Mouse (Mus musculus): ENCODE measurements at regions not wholly inside any gene's neighbourhood (a gene's known extent, or its start where the extent isn't known, plus 50 kb on each side); places are given as distances from the start of the nearest gene placed in this dataset.
"Not testable (repeated sequence)": the region's sequence is repeated elsewhere in the genome, so short reads cannot be mapped to it uniquely, and the experiment has no call there.

GRCm38 (mm10) chr17:4889577-4889976, 104.6 kb upstream of the Arid1b start:
- H3K9ac ChIP-seq (ENCODE audit: low read length): no peak overlapping the region

GRCm38 (mm10) chr17:4890131-4890530, 104.0 kb upstream of the Arid1b start:
- H3K4me2 ChIP-seq (replicated peaks; ENCODE audit: low read depth): no peak overlapping the region
- H3K9me3 ChIP-seq (ENCODE audit: control insufficient read depth, low read length): no peaks in the 10 kb centered on the region
- H3K4me1 ChIP-seq (replicated peaks; ENCODE audit: control insufficient read depth, insufficient read depth): no peaks in the 10 kb centered on the region
- DNase-seq (ENCODE audit: low spot score) (peak; percentile 9), ATAC-seq (ENCODE audit: low FRiP score, low TSS enrichment) (no peak)
- WGBS: 93% methylated on average over 1 of the region's 1 CpGs
- H3K4me3 ChIP-seq (ENCODE audit: low read depth, low read length): no peak overlapping the region
- TF ChIP-seq EP300 (optimal IDR thresholded peaks at IDR 0.05): no peak
- no peaks in the 10 kb centered on the region for H3K27me3 ChIP-seq (ENCODE audit: control insufficient read depth, insufficient read depth, low read length)
- H3K27ac ChIP-seq (replicated peaks): no peak overlapping the region
- H3K36me3 ChIP-seq (ENCODE audit: control insufficient read depth, insufficient read depth, low read length): no peaks in the 10 kb centered on the region
- no peak overlapping the region for H3K9ac ChIP-seq (ENCODE audit: low read length)

More at GRCm38 (mm10) chr17:4889577-4889976, 104.6 kb upstream of the Arid1b start:
- peak; percentile 22 for DNase-seq (ENCODE audit: low spot score)
- TF ChIP-seq CTCF (IDR thresholded peaks at IDR 0.05; ENCODE audit: low read depth): peak; percentile 48
- TF ChIP-seq EP300 (optimal IDR thresholded peaks at IDR 0.05): no peak
- no peaks in the 10 kb centered on the region for H3K4me1 ChIP-seq (replicated peaks; ENCODE audit: control insufficient read depth, insufficient read depth)
- H3K27ac ChIP-seq (replicated peaks): no peak overlapping the region
- H3K4me3 ChIP-seq (ENCODE audit: low read depth, low read length): no peak overlapping the region
- no peak for ATAC-seq (ENCODE audit: low FRiP score, low TSS enrichment)
- 63% methylated on average over 2 of the region's 2 CpGs for WGBS
- H3K27me3 ChIP-seq (ENCODE audit: control insufficient read depth, insufficient read depth, low read length): no peaks in the 10 kb centered on the region
- no peaks in the 10 kb centered on the region for H3K9me3 ChIP-seq (ENCODE audit: control insufficient read depth, low read length)
- H3K4me2 ChIP-seq (replicated peaks; ENCODE audit: low read depth): no peak overlapping the region
- no peaks in the 10 kb centered on the region for H3K36me3 ChIP-seq (ENCODE audit: control insufficient read depth, insufficient read depth, low read length)

GRCm38 (mm10) chr17:4891576-4891975, 102.6 kb upstream of the Arid1b start:
- no peaks in the 10 kb centered on the region for H3K27me3 ChIP-seq (ENCODE audit: control insufficient read depth, insufficient read depth, low read length)

GRCm38 (mm10) chr17:4894756-4895330, 99.3 kb upstream of the Arid1b start:
- H3K4me1 ChIP-seq (replicated peaks; ENCODE audit: control insufficient read depth, insufficient read depth); H3K4me2 ChIP-seq (replicated peaks; ENCODE audit: low read depth); ATAC-seq (ENCODE audit: low FRiP score, low TSS enrichment); H3K9me3 ChIP-seq (ENCODE audit: control insufficient read depth, low read length); H3K36me3 ChIP-seq (ENCODE audit: control insufficient read depth, insufficient read depth, low read length); H3K9ac ChIP-seq (ENCODE audit: low read length); DNase-seq (ENCODE audit: low spot score); H3K4me3 ChIP-seq (ENCODE audit: low read depth, low read length); H3K27ac ChIP-seq (replicated peaks); H3K27me3 ChIP-seq (ENCODE audit: control insufficient read depth, insufficient read depth, low read length): not testable (repeated sequence)
- 89% methylated on average over 10 of the region's 10 CpGs for WGBS

More at GRCm38 (mm10) chr17:4891576-4891975, 102.6 kb upstream of the Arid1b start:
- DNase-seq (ENCODE audit: low spot score) (peak; percentile 6), ATAC-seq (ENCODE audit: low FRiP score, low TSS enrichment) (no peak)
- H3K4me2 ChIP-seq (replicated peaks; ENCODE audit: low read depth): no peak overlapping the region
- no peaks in the 10 kb centered on the region for H3K4me1 ChIP-seq (replicated peaks; ENCODE audit: control insufficient read depth, insufficient read depth)
- no peak overlapping the region for H3K4me3 ChIP-seq (ENCODE audit: low read depth, low read length)
- no peaks in the 10 kb centered on the region for H3K9me3 ChIP-seq (ENCODE audit: control insufficient read depth, low read length)
- 72% methylated on average over 8 of the region's 8 CpGs for WGBS
- H3K27ac ChIP-seq (replicated peaks): no peak overlapping the region
- no peak for TF ChIP-seq EP300 (optimal IDR thresholded peaks at IDR 0.05)
- no peak for TF ChIP-seq CTCF (IDR thresholded peaks at IDR 0.05; ENCODE audit: low read depth)
- no peaks in the 10 kb centered on the region for H3K36me3 ChIP-seq (ENCODE audit: control insufficient read depth, insufficient read depth, low read length)
- no peak overlapping the region for H3K9ac ChIP-seq (ENCODE audit: low read length)

- WGBS: 74% methylated on average over 3 of the region's 3 CpGs
- DNase-seq (ENCODE audit: low spot score): no peak
- TF ChIP-seq CTCF (IDR thresholded peaks at IDR 0.05; ENCODE audit: low read depth): no peak
These were observed 91.0 kb upstream of the Arid1b start for GRCm38 (mm10) chr17:4903129-4903528.

GRCm38 (mm10) chr17:4906504-4906903, 87.6 kb upstream of the Arid1b start:
- Histone ChIP-seq H3K9ac (ENCODE audit: low read length) (no peak overlapping the region), H3K4me1 (replicated peaks; ENCODE audit: control insufficient read depth, insufficient read depth) (no peaks in the 10 kb centered on the region), H3K36me3 (ENCODE audit: control insufficient read depth, insufficient read depth, low read length) (no peaks in the 10 kb centered on the region), H3K27ac (replicated peaks) (peak overlapping the region; percentile 36; the same call in 1 of the 2 replicates), H3K4me2 (replicated peaks; ENCODE audit: low read depth) (peak overlapping the region; percentile 79; the same call in 1 of the 2 replicates), H3K4me3 (ENCODE audit: low read depth, low read length) (no peak overlapping the region), H3K9me3 (ENCODE audit: control insufficient read depth, low read length) (no peaks in the 10 kb centered on the region), H3K27me3 (ENCODE audit: control insufficient read depth, insufficient read depth, low read length) (no peaks in the 10 kb centered on the region)
- DNase-seq (ENCODE audit: low spot score): peak; percentile 12
- 33% methylated on average over 3 of the region's 3 CpGs for WGBS
- no peak for ATAC-seq (ENCODE audit: low FRiP score, low TSS enrichment)
- TF ChIP-seq CTCF (IDR thresholded peaks at IDR 0.05; ENCODE audit: low read depth) (no peak), EP300 (optimal IDR thresholded peaks at IDR 0.05) (no peak)

More at GRCm38 (mm10) chr17:4903129-4903528, 91.0 kb upstream of the Arid1b start:
- H3K9ac ChIP-seq (ENCODE audit: low read length): no peak overlapping the region
- ATAC-seq (ENCODE audit: low FRiP score, low TSS enrichment): no peak
- no peaks in the 10 kb centered on the region for H3K27me3 ChIP-seq (ENCODE audit: control insufficient read depth, insufficient read depth, low read length)
- no peak overlapping the region for H3K27ac ChIP-seq (replicated peaks)
- no peaks in the 10 kb centered on the region for H3K4me1 ChIP-seq (replicated peaks; ENCODE audit: control insufficient read depth, insufficient read depth)
- H3K4me3 ChIP-seq (ENCODE audit: low read depth, low read length): no peak overlapping the region
- no peak overlapping the region for H3K4me2 ChIP-seq (replicated peaks; ENCODE audit: low read depth)
- H3K36me3 ChIP-seq (ENCODE audit: control insufficient read depth, insufficient read depth, low read length): no peaks in the 10 kb centered on the region
- no peaks in the 10 kb centered on the region for H3K9me3 ChIP-seq (ENCODE audit: control insufficient read depth, low read length)
